Mouse (Mus musculus) liver, postnatal 0 days (tissue): ENCODE measurements at regions not wholly inside any gene's neighbourhood (a gene's known extent, or its start where the extent isn't known, plus 50 kb on each side); places are given as distances from the start of the nearest gene placed in this dataset.

Source experiments
- CTCF ChIP-seq: sonication (generic); IDR thresholded peaks from 2 replicates; pipeline ENCODE4 v1.5.1; 2016; ENCODE audit warnings: antibody characterized with exemption, low read depth
- EP300 ChIP-seq: IDR thresholded peaks from 2 replicates; pipeline ENCODE4 v1.6.1; 2016; ENCODE audit warnings: antibody characterized with exemption, low read depth, mild to moderate bottlenecking

GRCm38 (mm10) chr11:90121902-90122301 lies 65.6 kb upstream of the Gm45716 start:
- TF ChIP-seq CTCF: no peak
- peak; percentile 18; the same call in 1 of the 2 replicates for TF ChIP-seq EP300
